Mouse (Mus musculus) brain, embryonic 14.5 days (tissue): ENCODE data around the gene Heatr4. TPM values are rescaled to one million over a fixed set of nuclear protein-coding genes. Genes with fewer than 3 reads are reported as not detected.
A peak's percentile ranks its signal among the peaks of the same experiment; 100 is the strongest.
"Not testable (repeated sequence)": the region's sequence is repeated elsewhere in the genome, so short reads cannot be mapped to it uniquely, and the experiment has no call there.

ENCODE experiments used
- DNase-seq: peaks from one replicate; pipeline ENCODE4 v3.0.0-alpha.2; 2011; ENCODE audit warnings: low read depth
- CTCF ChIP-seq: fragments of 200-500 bp; IDR thresholded peaks from 2 replicates; pipeline ENCODE4 v1.5.1; 2012; ENCODE audit warnings: inconsistent platforms, mild to moderate bottlenecking, moderate library complexity, borderline replicate concordance; ENCODE audit not compliant: insufficient read depth, insufficient read length; ENCODE audit errors: extremely low read depth
- POLR2A ChIP-seq: fragments of 200-500 bp; IDR thresholded peaks from 2 replicates; pipeline ENCODE4 v1.6.1; 2012; ENCODE audit warnings: mild to moderate bottlenecking, inconsistent platforms, borderline replicate concordance; ENCODE audit not compliant: poor library complexity, insufficient read depth, insufficient read length, severe bottlenecking; ENCODE audit errors: extremely low read depth
- polyA plus RNA-seq: library from polyadenylated mRNA; depleted of rRNA; stranded (reverse); fragments of >200 nt; gene quantifications from 2 replicates; pipeline ENCODE4 v1.2.3, GENCODE M21; 2012; rRNA removed

Heatr4 gene
- polyA plus RNA-seq, result not detected in 2 replicates

GRCm38 (mm10) chr12:83984752-83985151 is at the start of gene Heatr4:
TSS of gene Heatr4 (minus strand) at chr12:83984852.
- no peak for DNase-seq
- TF ChIP-seq POLR2A (no peak), CTCF (no peak)

- no peak for TF ChIP-seq POLR2A
- no peak for TF ChIP-seq CTCF
- DNase-seq, result no peak
Measured at GRCm38 (mm10) chr12:84034108-84034507, 49.5 kb upstream of the Heatr4 start.

- not testable (repeated sequence) for DNase-seq
Measured at GRCm38 (mm10) chr12:84033302-84033701, 48.6 kb upstream of the Heatr4 start.

GRCm38 (mm10) chr12:84032854-84033253 is 48.2 kb upstream of the Heatr4 start:
- DNase-seq, result no peak
- TF ChIP-seq POLR2A, result no peak
- no peak for TF ChIP-seq CTCF

- peak; percentile 85 for DNase-seq
- TF ChIP-seq POLR2A (no peak), CTCF (peak; percentile 84)
Measured at GRCm38 (mm10) chr12:84030659-84031332, 46.1 kb upstream of the Heatr4 start.

- not testable (repeated sequence) for DNase-seq
Measured at GRCm38 (mm10) chr12:84029043-84029442, 44.4 kb upstream of the Heatr4 start.

- not testable (repeated sequence) for DNase-seq
Measured at GRCm38 (mm10) chr12:84028328-84028727, 43.7 kb upstream of the Heatr4 start.

GRCm38 (mm10) chr12:84025888-84026287 is 41.2 kb upstream of the Heatr4 start:
- no peak for TF ChIP-seq POLR2A
- no peak for TF ChIP-seq CTCF
- no peak for DNase-seq

- DNase-seq, result no peak
- TF ChIP-seq CTCF (no peak), POLR2A (no peak)
Measured at GRCm38 (mm10) chr12:84023052-84023745, 38.5 kb upstream of the Heatr4 start.

- not testable (repeated sequence) for DNase-seq
Measured at GRCm38 (mm10) chr12:84022266-84022665, 37.6 kb upstream of the Heatr4 start.

- peak; percentile 70 for DNase-seq
Measured at GRCm38 (mm10) chr12:84020528-84020927, 35.9 kb upstream of the Heatr4 start.

GRCm38 (mm10) chr12:84013701-84014100 is 29.0 kb upstream of the Heatr4 start:
- no peak for TF ChIP-seq CTCF
- TF ChIP-seq POLR2A, result no peak
- no peak for DNase-seq

- DNase-seq, result no peak
- no peak for TF ChIP-seq POLR2A
- TF ChIP-seq CTCF, result peak; percentile 40; the same call in 1 of the 2 replicates
Measured at GRCm38 (mm10) chr12:84013130-84013529, 28.5 kb upstream of the Heatr4 start.
